Mouse (Mus musculus) MN1 (cell line): ENCODE measurements around the gene Fcgr4.
"Not testable (repeated sequence)": the region's sequence is repeated elsewhere in the genome, so short reads cannot be mapped to it uniquely, and the experiment has no call there.

ENCODE experiments used
- DNase-seq: peaks from one replicate; pipeline ENCODE4 v3.0.0-alpha.2; 2016; ENCODE audit warnings: low spot score

Gene Fcgr4

GRCm38 (mm10) chr1:171057253-171057652 is 38.5 kb downstream of the Fcgr4 start:
- no peak for DNase-seq

DNA sequence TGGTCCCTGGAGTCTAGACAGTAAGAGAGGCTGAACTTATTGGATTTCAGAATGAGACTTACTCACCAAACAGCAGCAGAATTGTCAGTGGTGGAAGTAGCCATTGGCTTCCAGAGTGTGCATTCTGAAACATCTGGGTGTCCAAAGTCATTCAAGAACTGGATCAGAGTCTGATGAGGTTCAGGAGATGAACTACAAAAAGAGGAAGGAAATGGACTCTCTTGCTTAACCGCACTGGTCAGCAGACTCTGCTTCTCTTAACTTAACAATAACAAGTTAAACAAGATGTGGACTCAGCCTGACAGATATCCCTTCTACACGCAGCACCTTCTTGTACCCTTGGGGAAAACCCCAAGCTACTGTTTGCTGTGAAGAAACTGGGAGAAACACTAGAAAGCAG is 40.5 kb downstream of the Fcgr4 start:
- DNase-seq, result no peak

DNA sequence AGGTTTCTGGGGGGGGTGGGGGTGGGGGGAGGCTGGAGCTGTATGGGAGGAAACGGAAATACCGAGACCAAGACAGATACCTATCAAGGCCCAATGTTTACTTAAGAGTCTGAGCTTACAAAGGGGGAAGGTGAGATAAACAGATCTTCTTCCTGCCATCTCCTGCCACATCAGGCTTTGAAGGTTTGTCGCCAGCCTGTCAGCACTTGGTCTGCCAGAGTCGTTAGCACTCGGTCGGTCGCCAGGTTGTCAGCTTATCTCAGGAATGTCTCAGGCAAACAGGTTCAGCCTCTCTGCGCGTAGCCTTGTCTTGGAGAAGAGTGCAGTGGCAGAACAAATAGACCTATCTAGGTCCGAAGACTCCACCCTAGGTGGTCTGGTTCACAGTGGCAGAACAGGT is 41.7 kb downstream of the Fcgr4 start:
- DNase-seq, result no peak

DNA sequence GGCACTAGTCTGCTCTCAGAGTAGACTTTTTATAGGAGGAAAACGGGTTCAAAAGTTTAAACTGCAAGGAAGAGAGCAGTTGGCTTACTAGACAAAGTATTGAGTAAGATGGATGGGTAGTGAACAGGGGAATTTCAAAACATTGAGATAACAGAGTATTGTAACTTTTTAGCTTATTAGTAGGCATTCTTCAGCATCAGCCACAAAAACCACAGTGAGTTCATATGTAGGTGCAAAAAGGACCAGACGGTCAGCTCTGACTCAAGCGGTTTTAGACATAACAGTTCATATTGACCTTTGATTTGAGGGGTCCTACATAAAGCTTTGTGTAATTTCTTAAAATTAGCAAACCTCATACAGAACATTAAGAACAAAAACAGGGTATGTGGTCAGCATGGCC is 42.8 kb downstream of the Fcgr4 start:
- DNase-seq, result no peak

GRCm38 (mm10) chr1:171063569-171064490 is 45.1 kb downstream of the Fcgr4 start:
- DNase-seq, result not testable (repeated sequence)

- peak; percentile 67 for DNase-seq
Observed at GRCm38 (mm10) chr1:171064491-171065242, 45.9 kb downstream of the Fcgr4 start, which contains the start of gene Fcgr3. TSS of gene Fcgr3 (minus strand) at chr1:171064935.

DNA sequence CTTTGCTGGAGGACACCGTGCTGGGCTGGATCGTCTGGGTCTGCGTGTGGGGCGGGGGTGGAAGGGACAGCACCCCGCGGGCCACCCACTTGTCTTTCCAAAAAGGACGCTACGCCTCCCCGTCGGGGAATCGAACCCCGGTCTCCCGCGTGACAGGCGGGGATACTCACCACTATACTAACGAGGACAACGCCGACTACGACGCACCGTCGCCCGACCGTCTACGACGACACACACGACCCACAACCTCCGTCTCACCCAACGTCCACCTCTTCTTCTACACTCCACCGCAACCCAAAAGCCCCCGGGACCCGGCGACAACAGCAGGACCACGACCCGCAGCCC is 46.5 kb downstream of the Fcgr4 start:
- not testable (repeated sequence) for DNase-seq

DNA sequence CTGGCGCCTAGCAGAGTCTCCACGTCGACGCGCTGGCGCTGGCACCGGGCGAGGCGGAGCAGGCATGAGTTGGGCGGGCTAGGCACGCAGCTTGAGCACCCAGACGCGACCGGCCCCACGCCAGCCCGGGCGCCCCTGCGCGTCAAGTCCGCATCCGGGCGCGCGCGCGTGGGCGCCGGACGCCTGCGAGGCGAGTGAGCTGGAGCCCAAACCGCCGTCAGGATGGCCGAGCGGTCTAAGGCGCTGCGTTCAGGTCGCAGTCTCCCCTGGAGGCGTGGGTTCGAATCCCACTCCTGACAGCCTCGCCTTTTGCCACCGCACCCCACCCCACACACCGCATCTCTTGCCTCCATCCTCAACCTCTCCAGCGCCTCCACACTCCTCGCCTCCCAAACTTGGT is 47.0 kb downstream of the Fcgr4 start:
- DNase-seq, result not testable (repeated sequence)

- not testable (repeated sequence) for DNase-seq
Observed at GRCm38 (mm10) chr1:171066583-171066982, 47.9 kb downstream of the Fcgr4 start.

GRCm38 (mm10) chr1:171067928-171068327 is 49.2 kb downstream of the Fcgr4 start:
- not testable (repeated sequence) for DNase-seq

DNA sequence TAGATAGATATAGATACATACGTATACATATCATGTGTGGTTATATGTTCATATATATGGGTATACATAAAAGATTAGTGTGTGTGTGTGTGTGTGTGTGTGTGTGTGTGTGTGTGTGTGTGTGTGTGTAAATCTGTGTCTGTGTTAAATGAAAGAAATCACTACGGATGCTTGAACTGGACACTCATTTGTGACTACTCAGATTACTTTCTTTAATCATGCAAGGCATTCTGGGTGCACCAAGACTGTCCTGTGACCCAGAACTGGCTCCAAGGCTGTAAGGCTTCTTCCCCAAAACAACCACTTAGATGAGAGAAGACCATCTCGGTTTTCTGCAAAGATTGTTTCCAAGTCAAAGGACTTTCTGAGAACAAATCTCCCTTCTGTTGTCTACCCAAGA is 50.8 kb downstream of the Fcgr4 start:
- peak; percentile 27 for DNase-seq

- DNase-seq, result not testable (repeated sequence)
Observed at GRCm38 (mm10) chr1:171070879-171071278, 52.2 kb downstream of the Fcgr4 start.

DNA sequence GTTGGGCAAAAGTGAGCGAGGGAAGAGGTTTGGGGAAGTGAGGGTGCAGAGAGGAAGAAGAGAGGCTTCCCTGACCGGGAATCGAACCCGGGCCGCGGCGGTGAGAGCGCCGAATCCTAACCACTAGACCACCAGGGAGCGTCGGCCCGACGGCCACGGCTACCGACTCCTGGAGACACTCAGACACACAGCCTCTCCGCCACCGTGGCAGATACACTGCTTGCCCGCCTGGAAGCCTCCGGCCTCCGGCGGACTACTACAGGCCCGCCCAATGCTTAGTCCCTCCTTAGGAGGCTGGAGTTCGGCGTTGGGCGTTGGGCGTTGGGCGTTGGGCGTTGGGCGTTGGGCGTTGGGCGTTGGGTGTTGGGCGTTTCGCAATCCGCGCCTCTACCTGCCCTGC is 53.0 kb downstream of the Fcgr4 start:
- not testable (repeated sequence) for DNase-seq

DNA sequence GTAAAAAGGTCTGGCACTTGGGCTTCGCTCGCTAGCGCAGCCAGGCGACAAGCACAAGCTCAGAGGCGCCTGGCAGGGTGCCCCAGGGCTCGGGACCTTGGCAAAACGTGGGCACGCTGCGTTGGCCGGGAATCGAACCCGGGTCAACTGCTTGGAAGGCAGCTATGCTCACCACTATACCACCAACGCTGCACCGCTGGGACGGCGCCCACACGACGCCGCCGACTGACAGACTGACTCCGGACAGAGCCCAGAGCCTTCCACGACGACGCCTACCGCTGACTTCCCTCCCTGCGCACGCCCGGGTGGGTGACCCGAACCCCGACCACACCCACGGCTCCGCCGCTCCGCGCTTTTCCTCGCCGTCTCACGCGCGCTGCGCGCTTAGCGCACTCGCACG is 53.5 kb downstream of the Fcgr4 start:
- not testable (repeated sequence) for DNase-seq

- DNase-seq, result peak; percentile 54
Observed at GRCm38 (mm10) chr1:171074283-171074682, 55.6 kb downstream of the Fcgr4 start.

DNA sequence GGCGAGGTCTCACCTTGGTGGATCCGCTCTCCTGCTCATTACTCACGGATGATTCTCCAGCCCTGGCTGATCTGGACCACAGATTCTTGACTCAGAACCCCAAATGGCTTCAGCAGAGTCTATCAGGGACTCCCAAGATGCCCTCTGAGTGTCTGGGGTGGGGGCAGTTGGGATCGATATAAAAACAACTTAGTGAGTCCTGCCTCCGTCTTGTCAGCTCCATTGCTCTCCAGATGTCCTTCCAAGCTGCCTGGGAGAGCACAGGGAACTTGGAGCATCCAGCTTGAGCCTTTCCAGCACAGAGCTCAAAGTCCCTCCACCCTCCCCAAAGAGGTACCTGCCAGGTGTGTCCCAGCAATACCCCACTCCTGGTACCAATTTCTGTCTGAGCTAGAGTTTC is 57.5 kb downstream of the Fcgr4 start:
- DNase-seq, result not testable (repeated sequence)

- DNase-seq, result not testable (repeated sequence)
Observed at GRCm38 (mm10) chr1:171077192-171077591, 58.5 kb downstream of the Fcgr4 start.

DNA sequence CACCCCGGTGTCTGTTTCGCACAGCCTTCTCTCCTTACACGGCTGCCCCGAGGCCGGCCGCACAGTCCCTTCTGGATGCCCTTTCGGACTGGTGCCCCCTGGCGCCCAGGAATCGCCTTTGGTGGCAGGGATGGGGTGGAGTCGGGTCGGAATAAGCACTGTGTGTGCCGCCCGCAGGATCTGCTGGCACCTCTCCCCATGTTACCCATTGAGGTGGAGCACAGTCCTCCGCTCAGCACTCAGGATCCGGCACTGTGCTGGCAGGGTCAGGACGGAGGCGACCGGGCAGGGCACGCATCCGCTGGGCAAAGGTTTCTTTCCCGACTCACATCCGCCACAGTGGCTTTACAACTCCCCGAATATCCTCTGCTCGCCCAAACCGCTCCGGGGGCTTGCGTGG is 59.2 kb downstream of the Fcgr4 start:
- not testable (repeated sequence) for DNase-seq

GRCm38 (mm10) chr1:171078419-171078818 is 59.7 kb downstream of the Fcgr4 start:
- DNase-seq, result not testable (repeated sequence)

GRCm38 (mm10) chr1:171079345-171079744 is 60.6 kb downstream of the Fcgr4 start:
- not testable (repeated sequence) for DNase-seq
